Mouse (Mus musculus): ENCODE measurements around the gene St3gal2.

Gene St3gal2

DNA sequence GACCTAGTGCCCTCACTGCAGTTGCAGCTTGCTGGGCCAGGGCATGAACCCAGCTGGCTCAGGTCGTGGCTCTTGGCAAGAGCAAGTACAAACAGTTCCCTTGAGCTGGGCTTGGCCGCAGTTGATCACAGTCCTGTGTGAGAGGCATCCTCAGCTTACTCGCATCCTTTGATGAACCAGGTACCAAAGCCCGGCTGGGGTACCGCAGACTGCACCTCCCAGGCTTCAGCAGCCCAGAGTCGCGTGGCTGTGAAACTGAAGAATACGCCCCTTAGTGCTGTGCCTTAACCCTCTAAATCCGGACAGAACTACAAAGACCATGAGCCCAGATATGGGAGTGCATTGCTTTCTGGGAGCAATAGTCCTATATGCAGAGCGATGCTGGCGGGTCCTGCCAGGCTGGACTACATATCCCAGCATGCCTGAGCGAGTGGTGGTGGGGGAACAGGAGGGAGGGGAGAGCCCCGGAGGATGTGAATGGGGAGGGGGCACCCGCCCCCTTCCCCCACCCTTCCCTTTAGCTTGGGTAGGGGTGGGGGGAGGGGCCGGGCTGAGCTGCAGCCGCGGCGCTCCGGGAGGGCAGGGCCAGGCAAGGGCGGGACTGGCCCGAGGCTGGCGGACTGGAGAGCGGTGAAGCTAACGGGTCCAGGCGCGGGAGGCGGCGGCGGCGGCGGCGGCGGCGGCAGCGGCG is at the start of gene St3gal2:
Gene St3gal2 (plus strand): TSS at position 582 of the 691 bp plus-strand sequence.
- peak; percentile 98 for DNase-seq (ENCODE audit: low read depth, low spot score)

DNA sequence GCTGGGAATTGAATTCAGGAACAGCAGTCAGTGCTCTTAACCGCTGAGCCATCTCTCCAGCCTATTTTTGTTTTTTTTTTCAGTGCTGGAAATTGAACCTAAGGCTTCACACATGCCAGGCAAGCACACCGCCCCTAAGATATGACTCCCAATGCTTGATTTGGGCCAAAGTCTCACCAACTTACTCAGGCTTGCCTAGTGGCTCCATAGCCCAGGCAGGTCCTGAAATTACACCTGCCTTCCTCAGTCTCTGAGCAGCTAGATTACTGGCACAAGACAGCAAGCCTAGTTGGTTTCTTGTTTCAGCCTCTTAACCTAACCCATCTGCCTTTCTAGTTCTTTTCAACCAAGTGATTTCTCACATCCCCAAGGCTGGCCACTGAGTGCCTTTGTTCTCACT is 49.2 kb upstream of the St3gal2 start:
- no peak for DNase-seq (ENCODE audit: low read depth, low spot score)

DNA sequence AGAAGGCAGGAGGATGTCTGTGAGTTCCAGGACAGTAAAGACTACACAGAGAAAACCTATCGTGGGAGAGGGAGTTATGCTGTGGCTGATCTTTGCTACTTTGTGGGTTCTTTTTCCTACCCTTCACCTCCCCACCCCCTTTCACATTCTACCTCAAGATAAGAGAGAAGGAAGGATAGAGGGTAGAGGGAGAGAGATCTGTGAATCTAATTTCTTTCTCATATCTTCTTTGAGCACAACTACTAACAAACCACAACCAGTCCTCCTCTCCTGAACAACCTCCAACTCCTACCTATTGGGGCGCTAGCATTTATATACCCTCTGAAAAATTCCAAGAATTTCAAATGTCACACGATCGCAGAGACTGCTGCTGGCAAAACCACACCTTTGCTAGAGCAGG is 41.9 kb upstream of the St3gal2 start:
- DNase-seq (ENCODE audit: low read depth, low spot score): no peak

DNA sequence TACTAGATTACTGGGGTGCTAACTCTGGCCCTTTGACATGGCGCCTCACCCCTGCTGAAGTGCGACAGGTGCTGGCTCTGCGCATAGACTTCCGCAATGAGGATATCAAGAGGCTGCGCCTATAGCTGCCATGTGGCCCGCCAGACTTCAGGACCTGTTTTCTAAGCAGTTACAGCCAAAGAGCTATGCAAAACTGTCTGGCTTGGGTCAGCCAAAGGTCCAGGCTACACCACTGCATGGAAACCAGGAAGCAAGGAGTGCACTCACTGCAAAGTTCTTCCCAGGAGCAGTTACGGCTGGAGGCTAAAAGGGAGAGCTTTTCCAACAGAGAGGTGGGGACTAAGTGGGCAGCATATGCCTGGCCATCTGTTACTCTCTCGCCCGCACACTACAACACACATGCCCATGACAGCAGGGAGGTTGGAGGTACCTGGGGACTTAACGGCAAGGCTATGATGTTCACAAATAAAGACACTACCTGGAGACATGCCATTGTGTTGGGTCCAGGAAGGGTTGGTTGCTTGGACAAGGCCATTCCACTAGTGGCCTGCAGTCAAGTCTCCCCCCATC is 37.9 kb upstream of the St3gal2 start:
- no peak for DNase-seq (ENCODE audit: low read depth, low spot score)

DNA sequence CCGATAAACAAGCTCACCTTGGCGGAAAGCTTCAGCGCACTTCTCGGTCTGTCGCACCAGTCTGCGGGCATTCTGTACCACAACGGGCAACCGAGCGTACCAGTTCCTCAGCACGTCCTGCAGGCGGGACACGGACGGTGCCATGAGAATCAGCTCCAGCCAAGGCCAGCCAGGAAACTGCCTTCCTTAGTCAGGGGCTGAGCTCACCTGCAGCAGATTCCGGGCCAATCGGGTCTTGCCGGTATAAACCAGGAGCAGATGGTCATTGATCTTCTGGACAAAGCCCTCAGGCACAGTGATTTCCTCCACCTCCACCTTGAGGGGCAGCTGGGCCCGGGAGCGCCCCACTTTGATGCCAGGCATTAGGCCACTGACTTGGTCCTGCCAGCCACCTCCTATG is 35.9 kb upstream of the St3gal2 start:
- no peak for DNase-seq (ENCODE audit: low read depth, low spot score)

DNA sequence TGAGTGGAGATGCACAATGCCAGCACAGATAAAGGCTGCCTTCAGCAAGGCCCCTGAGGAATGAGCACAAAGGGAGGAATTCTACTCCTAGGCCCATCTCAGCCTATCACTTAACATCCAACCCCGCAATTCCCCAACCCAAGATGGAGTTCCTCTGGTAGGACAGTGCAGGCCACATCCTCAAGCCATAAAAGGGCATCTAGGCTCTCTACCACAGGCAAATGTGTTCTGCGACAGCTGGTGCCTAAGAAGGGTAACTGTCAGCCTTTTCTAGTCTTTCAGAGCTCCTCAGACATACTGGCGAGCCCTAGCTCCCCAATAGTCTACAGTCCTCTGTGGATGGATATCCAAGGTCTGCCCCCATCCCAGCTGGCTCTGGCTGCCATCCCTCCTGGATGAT is 33.1 kb upstream of the St3gal2 start:
- DNase-seq (ENCODE audit: low read depth, low spot score): no peak

DNA sequence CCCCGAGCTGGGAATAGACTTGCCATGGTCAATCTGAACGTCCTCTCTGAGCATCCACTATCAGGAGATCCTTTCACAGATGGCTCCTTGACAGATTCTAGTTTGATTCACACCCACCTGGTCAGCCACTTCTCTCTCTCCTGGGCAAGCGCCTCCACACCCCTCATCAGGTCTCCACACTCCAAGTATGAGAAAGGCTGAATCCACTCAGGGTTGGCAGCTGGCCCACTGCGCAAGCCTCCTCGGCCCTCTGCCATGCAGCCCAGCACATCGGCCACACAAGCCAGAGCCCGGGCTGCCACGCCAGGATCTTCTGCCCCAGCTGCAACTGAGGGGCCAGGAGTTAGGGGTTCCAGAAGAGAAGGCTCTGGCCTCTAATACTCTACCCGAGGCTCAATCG is 32.2 kb upstream of the St3gal2 start:
- no peak for DNase-seq (ENCODE audit: low read depth, low spot score)

DNA sequence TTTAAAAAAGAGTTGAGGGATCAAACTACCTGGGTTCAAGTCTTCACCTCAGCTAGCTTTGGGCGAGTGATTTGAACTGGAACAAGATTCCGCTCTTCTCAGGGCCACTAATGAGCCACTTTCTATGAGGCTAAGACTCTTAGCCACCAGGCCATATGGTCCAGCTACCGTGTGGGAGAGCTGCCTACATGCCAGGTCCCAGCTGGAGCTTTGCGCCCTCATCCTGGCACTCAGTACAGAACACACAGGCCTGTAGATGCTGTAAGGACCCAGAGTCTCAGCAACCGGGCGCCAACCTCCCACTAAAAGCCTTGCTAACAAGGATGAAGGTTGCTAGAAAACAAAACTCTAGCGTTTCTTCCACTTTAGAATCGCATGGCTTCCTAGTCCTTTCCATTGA is 31.3 kb upstream of the St3gal2 start:
- no peak for DNase-seq (ENCODE audit: low read depth, low spot score)

DNA sequence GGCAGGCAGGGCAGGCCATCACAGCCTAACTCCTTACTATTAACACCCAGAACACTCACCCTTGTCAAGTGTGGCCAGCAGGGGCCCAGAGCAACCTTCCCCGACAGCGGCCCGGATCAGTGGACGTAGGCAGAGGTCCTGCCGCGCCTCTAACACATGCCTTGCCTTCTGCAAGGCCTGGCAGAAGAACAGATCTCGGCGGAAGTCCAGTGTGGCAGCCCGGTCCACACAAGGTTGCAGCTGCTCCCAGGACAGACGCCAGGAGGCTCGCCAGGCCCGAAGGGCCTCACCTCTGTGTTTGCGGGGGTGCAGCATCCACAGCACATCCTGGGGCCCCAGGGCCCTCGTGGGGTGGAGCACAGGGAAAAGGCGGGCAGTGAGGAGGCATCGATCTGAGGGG is 30.9 kb upstream of the St3gal2 start:
- no peak for DNase-seq (ENCODE audit: low read depth, low spot score)

DNA sequence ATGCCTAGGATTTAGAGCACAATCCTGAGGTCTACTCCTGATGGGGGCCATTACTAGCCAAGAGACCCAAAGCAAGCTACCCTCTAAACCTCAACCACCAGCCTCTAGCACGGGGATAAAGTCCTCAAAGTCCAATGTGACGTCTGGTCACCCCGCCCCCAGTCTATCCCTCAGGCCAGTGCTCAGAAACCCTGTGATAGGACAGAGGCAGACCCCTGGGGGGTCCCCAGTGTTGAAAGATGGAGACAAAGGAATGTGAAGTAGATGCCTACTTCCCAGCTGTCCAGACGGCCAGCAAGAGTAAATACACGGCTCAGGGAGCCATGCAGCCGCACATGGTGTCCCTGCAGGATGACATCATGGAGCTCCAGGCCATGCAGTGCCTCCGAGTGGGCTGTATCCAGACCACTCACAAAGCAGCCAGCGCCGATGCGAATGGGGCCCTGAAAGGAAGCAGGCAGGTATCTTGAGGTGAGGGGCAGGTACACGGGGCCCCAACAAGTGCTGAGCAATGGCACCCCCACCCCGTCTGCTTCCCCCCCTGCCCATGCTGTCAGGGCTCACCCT is 29.7 kb upstream of the St3gal2 start:
- DNase-seq (ENCODE audit: low read depth, low spot score): no peak

DNA sequence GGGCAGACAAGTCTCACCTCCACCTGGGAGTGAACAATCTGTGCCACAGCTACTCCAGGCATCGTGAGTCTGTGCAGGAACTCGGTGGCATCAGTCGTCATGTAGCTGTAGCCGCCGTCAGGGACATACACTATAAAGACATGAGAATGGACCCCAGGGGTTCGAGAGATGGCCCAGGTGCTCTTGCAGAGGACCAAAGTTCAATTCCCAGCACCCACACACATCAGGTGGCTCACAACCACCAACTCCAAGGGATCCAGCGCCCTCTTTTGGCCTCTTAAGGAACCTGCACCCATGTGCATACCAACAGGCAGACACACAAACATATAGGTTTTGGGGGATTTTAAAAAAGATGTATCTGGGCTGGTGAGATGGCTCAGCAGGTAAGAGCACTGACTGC is 27.7 kb upstream of the St3gal2 start:
- DNase-seq (ENCODE audit: low read depth, low spot score): no peak

DNA sequence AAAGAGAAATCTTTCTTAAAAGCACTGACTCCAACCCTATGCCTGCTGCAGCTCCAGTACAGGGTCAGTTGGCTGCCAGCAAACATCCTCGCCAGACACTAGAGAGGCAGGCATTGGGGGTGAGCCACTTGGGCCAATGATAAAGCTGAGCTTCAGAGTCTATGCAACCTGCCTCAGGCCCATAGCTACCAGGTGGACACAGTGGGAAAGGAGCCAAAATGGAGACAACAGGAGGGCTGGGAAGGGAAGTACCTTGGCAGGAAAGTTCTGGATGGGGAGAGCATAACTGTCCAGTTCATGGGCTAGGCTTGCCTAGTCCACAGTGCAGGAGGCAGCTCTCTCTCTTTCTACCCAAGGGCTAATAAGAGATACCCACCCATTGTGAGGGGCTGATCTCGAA is 26.8 kb upstream of the St3gal2 start:
- no peak for DNase-seq (ENCODE audit: low read depth, low spot score)

DNA sequence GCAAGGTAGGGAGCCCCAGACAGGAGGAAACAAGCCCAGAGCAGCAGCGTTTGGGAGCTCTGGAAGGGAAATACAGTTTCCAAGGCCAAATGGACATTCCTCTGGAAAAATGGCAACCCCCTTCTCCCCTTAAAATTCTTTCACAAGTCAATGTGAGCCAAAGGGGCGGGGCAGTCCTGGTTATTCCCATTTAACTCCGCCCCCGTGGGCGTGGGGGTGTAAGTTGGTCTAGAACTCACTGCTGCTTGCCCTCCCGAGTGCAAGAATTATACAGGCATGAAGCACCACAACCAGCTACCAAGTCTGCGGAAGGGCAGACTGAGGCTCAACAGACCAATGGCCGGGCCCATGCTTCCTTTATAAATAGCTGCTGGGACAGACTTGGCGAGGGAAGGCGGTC is 24.9 kb upstream of the St3gal2 start:
- DNase-seq (ENCODE audit: low read depth, low spot score): no peak

DNA sequence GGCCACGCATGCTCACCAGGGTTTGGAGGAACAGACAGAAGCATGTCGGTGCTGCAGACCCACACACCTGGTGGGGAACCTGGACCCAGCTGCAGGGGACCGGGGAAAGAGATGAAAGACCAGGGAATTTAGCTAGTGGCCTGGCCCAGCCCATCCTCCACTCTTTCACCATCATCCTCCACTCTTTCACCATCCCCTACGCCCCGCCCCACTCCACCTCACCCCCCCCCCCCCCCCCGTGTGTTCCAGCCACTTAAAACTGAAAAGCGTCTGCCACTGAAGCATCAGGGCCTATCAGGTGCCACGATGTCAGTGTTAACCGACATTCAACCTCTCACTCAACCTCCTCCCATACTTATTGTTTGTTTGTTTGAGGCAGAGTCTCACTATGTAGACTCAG is 24.5 kb upstream of the St3gal2 start:
- no peak for DNase-seq (ENCODE audit: low read depth, low spot score)

DNA sequence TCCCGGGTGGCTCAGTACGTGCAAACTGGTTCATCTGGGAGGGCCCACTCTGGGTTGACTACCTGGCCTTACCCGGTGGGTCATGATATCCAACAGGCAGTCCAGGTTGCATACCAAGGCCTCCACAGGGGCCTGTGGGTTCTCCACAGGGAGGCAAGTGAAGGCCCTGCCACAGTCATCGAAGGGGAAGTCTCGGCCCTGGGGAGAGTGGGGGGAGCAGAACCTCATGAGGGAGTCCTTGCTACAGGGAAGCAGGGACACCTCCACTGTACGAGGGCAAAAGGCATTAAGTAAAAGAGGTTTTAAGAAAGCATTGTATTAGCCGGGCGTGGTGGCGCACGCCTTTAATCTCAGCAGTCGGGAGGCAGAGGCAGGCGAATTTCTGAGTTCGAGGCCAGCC is 23.9 kb upstream of the St3gal2 start:
- DNase-seq (ENCODE audit: low read depth, low spot score): no peak

DNA sequence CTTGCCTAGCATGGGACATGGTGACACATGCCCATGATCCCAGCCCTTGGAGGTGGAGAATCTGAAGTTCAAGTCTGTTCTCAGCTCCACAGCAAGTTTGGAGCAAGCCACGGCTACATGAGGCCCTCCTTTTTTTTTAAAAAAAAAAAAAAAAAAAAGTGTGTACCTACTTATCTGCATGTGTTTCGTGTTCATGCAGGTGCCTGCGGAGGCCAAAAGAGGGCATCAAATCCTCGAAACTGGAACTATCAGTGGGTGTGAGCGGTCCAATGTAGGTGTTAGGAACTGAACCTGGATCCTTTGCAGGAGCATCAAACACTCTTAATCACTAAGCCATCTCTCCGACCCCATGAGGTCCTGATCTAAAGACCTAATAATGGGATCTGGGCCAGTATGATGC is 22.2 kb upstream of the St3gal2 start:
- DNase-seq (ENCODE audit: low read depth, low spot score): no peak

DNA sequence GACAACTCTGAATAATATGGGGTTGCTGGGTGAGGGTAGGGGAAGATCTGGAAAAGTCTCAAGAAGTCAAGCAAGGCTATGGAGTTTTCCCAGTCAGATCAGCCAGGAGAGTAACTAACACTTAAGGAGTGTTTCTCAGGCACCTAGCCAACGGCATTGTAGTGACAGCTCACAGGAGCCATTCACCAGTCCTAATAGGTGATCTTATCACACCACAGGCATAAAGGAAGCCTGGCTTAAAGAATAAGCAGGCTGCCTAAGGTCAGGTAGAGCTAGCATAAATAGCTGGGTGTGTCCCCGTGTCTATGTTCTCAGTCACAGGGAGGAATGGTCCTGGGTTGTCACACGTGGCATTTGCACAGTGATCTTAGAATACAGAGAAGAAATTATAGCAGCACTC is 18.7 kb upstream of the St3gal2 start:
- no peak for DNase-seq (ENCODE audit: low read depth, low spot score)

DNA sequence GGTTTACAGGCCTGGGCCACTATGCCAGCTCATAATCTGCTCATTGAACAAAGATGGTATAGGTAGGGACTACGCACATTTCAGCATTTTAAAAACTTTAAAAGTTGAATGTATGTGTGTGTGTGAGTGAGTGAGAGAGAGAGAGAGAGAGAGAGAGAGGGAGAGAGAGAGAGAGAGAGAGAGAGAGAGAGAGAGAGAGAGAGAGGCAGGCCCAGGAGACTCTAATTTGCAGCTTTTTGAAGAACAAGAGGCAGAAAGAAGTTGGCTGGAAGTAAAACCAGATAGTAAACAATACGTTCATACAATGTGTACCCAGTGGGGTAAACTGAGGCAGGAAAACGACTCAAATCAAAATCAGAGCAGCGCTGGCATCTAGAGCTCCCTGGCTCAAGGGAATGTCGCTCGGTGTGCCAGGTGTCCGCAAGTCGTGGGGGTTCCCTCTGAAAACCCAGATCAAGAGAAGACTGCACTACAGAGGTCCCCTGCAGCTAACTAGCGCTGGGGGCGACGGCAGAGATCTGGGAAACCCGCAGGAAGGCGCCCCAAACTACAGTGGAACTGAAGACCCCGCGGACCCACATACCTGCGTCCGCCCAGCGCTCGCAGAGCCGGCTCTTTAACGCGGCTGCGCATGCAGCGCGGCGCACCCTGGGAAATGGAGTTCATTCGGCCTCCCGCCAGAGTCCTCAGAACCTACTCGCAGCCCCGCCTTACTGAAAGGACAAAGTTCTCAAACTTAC is 17.7 kb upstream of the St3gal2 start, which contains the start of gene Fuk:
Gene Fuk (minus strand): TSS at position 650 of the 740 bp plus-strand sequence.
- peak; percentile 92 for DNase-seq (ENCODE audit: low read depth, low spot score)

DNA sequence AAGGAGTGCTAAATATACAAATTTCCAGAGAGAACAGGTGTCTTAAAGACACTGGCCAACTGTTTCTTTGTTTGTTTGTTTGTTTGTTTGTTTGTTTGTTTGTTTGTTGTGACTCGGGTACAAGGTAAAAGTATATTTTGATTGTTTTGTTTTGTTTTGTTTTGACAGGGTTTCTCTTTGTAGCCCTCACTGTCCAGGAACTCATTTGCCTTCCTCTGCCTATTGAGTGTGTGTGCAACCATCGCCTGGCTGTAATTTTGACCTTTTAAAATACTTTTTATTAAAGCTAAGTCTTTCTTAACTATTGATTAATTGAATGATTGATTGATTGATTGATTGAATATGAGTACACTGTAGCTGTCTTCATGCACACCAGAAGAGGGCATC is 17.1 kb upstream of the St3gal2 start:
- DNase-seq (ENCODE audit: low read depth, low spot score): no peak

DNA sequence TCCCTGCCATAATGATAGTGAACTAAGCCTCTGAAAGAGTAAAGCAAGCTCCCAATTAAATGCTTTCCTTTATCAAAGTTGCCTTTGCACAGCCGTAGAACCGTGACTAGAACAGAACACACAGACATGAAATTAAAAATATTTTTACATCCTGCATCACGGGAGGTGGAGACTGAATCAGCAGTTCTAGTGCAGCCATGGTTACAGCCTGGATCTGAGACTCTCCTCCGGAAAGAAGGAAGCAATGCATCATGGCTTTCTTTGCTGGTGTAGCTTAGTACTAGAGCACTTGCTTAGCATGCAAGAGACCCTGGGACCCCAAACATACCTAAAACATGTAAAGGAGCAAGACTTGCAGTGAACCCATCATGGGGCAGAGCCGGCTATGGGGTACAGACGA is 14.3 kb upstream of the St3gal2 start:
- no peak for DNase-seq (ENCODE audit: low read depth, low spot score)

DNA sequence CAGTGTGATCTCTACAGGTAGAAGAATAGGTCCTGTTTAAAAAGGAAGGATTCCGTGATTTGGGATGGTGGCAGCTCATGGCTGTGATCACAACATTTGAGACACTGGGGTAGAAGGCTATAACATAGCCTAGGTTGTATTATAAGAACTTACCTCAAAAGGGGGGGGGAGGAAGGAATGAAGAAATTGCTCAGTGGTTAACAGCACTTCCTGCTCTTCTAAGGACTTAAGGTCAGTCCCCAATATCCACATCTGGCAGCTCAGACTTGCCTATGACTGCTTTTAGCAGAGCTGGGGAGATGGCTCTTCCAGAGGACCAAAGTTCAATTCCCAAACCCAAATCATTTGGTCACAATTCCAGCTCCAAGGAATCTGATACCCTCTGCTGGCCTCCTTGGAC is 13.0 kb upstream of the St3gal2 start:
- DNase-seq (ENCODE audit: low read depth, low spot score): no peak

DNA sequence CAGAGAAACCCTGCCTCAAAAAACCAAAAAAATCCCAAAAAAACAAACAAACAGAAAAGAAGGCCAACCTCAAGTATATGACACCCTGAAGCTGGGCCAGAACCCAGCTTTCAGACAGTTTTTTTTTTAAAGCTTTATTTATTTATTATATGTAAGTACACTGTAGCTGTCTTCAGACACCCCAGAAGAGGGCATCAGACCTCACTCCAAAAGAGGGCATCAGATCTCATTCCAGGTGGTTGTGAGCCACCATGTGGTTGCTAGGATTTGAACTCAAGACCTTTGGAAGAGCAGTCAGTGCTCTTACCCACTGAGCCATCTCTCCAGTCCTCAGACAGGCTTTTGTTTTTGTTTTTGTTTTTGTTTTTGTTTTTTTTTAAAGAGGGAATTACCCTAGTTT is 9.9 kb upstream of the St3gal2 start:
- DNase-seq (ENCODE audit: low read depth, low spot score): peak; percentile 41

Measured in 3T3-L1 (cell line).